Mouse (Mus musculus): ENCODE measurements around the gene Gnb2. TPM values are rescaled to one million over a fixed set of nuclear protein-coding genes. Genes with fewer than 3 reads are reported as not detected.
A peak's percentile ranks its signal among the peaks of the same experiment; 100 is the strongest.

The Gnb2 gene
- polyA plus RNA-seq, 1 experiment from 2014 or later, result 451 TPM

DNA sequence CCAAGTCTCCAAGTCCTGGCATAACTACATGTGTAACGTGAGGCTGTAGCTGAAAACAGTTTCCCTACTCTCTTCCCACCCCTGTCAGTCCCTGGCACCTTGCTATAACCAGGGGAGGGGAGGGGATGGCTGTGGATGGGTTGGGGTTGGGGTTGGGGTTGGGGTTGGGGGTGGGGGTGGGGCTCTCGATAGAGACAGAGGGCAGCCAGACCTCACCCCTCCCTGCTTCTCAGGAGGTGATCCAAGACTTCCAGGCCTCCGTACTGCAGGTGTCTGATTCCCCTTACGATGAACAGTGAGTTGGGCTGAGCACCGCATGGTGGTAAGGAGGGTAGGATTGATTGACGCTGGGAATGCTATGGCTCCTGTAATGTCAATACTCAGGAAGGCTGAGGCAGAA, 32.4 kb upstream of the Gnb2 start:
- no peak overlapping the region for H3K27ac ChIP-seq (replicated peaks)
- 64% methylated on average over 6 of the region's 6 CpGs for WGBS
- H3K4me3 ChIP-seq (replicated peaks), result no peak overlapping the region
- no peaks in the 10 kb centered on the region for H3K9me3 ChIP-seq (replicated peaks)
- 0 out of 2 replicates have a peak, but pooled peaks cover 7% of the 10 kb centered on the region for H3K4me1 ChIP-seq
- H3K4me2 ChIP-seq (replicated peaks), result no peak overlapping the region
- no peak overlapping the region for H3K9ac ChIP-seq
- H3K27me3 ChIP-seq, result no peaks in the 10 kb centered on the region
- H3K36me3 ChIP-seq, result no peaks in the 10 kb centered on the region
- ATAC-seq (ENCODE audit: insufficient number of reproducible peaks, low FRiP score, low TSS enrichment, low read depth), result no peak

DNA sequence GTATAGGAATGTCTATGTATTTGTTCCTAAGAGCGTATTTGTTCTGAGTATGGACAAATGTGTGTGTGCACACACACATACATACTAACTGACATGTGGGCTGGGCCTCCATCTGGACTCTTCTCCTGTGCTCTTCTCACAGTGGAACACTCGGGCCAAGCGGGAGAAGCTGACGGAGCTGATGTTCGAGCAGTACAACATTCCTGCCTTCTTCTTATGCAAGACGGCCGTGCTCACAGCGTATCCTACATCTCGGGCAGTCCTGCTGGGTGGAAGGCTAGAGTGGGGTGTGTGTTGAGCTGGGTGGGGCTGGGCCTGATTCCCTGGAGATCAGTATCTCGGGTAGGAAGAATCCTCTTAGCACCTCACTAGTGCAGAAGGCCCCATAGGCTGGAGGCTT, 29.7 kb upstream of the Gnb2 start:
- no peaks in the 10 kb centered on the region for H3K4me1 ChIP-seq
- H3K27me3 ChIP-seq, result no peaks in the 10 kb centered on the region
- no peaks in the 10 kb centered on the region for H3K9me3 ChIP-seq (replicated peaks)
- no peak for ATAC-seq (ENCODE audit: insufficient number of reproducible peaks, low FRiP score, low TSS enrichment, low read depth)
- no peak overlapping the region for H3K4me3 ChIP-seq (replicated peaks)
- no peak overlapping the region for H3K4me2 ChIP-seq (replicated peaks)
- H3K9ac ChIP-seq, result no peak overlapping the region
- 65% methylated on average over 10 of the region's 10 CpGs for WGBS
- H3K27ac ChIP-seq (replicated peaks), result no peak overlapping the region
- no peaks in the 10 kb centered on the region for H3K36me3 ChIP-seq

DNA sequence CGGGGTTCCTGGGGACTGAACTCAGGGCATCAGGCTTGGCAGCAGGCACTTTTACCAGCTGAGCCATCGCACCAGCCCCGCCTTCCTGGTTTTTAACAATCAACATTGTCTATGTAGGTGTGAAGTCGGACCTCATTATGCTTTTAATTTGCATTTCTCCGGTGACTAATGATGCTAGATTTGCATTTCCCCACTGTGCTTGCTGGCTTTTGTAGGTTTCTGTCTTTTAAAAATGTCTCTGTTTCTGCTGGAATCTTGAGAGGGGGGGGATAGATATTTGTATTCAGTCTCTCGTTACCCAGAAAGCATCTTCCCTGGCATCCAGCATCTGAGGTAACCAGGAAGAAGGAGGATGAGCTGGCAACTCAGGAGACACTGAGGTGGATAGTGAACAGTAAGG, 28.2 kb upstream of the Gnb2 start:
- WGBS, result 70% methylated on average over 6 of the region's 6 CpGs
- no peak overlapping the region for H3K27ac ChIP-seq (replicated peaks)
- H3K27me3 ChIP-seq, result no peaks in the 10 kb centered on the region
- H3K36me3 ChIP-seq, result no peaks in the 10 kb centered on the region
- H3K4me2 ChIP-seq (replicated peaks), result no peak overlapping the region
- H3K4me1 ChIP-seq, result no peaks in the 10 kb centered on the region
- H3K4me3 ChIP-seq (replicated peaks), result no peak overlapping the region
- ATAC-seq (ENCODE audit: insufficient number of reproducible peaks, low FRiP score, low TSS enrichment, low read depth), result no peak
- H3K9ac ChIP-seq, result no peak overlapping the region
- no peaks in the 10 kb centered on the region for H3K9me3 ChIP-seq (replicated peaks)

DNA sequence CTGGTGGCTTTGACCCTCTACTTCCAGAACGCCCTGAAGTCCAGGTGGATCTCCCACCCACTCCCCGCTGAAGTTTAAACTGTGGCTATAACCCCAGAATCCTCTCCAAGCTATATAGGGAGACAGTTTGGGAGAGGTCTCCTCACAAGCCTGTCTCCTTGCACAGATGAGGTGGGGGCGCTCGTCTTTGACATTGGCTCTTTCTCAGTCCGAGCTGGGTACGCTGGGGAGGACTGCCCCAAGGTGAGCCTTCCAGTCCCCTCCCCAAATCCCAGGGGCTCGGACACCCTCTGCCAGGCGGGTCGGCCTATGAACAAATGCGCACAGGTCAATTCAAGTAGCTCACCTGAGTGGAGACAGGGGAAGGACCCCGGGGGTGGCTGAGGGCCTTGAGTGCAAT, 20.6 kb upstream of the Gnb2 start:
- no peak overlapping the region for H3K4me3 ChIP-seq (replicated peaks)
- no peak for ATAC-seq (ENCODE audit: insufficient number of reproducible peaks, low FRiP score, low TSS enrichment, low read depth)

DNA sequence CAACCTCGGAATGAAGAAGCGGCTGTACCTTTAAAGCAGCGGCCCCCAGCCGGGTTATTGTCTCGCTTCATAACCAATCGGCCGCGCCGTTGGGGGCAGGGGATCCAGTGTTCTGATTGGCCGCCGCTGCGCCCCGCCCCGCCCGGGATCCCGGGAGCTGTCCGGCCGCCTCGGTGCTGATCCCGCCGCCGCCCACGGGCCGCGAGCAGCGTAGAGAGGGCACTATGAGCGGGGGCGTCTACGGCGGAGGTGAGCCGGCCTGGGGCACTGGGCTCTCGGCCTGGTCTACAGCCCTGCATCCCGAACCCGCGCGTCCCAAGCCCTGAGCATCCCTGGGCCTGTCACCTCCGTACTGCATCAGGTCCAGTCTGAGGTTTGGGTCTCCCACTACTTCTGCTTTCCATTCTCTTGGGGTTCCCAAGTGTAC, 20.1 kb upstream of the Gnb2 start, which contains the start of gene Actl6b:
Gene Actl6b, plus strand, starts transcription at position 107 of the 427 bp plus-strand sequence.
- no peaks in the 10 kb centered on the region for H3K36me3 ChIP-seq
- WGBS, result 2% methylated on average over 37 of the region's 37 CpGs
- H3K9me3 ChIP-seq (replicated peaks), result no peaks in the 10 kb centered on the region
- H3K4me1 ChIP-seq, result peaks cover 7% of the 10 kb centered on the region
- H3K4me3 ChIP-seq (replicated peaks), result peak within 1 kb of the TSS; percentile 21
- H3K27ac ChIP-seq (replicated peaks), result no peak within 1 kb of the TSS
- peaks cover 20% of the 10 kb centered on the region for H3K27me3 ChIP-seq
- H3K4me2 ChIP-seq (replicated peaks), result peak within 1 kb of the TSS; percentile 47
- H3K9ac ChIP-seq, result no peak within 1 kb of the TSS
- peak; percentile 72 for ATAC-seq (ENCODE audit: insufficient number of reproducible peaks, low FRiP score, low TSS enrichment, low read depth)

More for the DNA sequence above, 20.6 kb upstream of the Gnb2 start:
- Histone ChIP-seq H3K36me3 (no peaks in the 10 kb centered on the region), H3K4me1 (peaks cover 7% of the 10 kb centered on the region), H3K27me3 (peaks cover 20% of the 10 kb centered on the region), H3K9ac (no peak overlapping the region), H3K9me3 (replicated peaks) (no peaks in the 10 kb centered on the region), H3K27ac (replicated peaks) (no peak overlapping the region), H3K4me2 (replicated peaks) (peak overlapping the region; percentile 47; the same call in 1 of the 2 replicates)
- WGBS, result 47% methylated on average over 11 of the region's 11 CpGs

DNA sequence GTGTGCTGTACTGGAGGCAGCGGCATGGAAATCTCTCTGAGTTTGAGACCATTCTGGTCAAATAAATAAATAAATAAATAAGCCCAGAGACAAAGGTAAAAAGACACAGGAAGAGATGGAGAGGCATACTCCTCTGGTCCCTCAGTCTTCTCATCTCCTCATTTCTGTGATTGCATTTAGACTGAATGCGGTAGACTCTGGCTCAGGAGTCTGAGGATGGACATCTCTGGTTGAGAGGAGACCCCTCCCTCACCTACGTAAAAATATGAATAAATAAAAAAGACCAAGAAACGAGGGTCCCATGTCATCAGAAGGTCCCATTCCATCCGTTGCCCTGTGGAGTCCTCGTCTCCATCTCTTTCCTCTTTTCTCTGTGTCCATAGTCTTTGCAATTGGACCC, 19.7 kb upstream of the Gnb2 start:
- 28% methylated on average over 6 of the region's 6 CpGs for WGBS
- Histone ChIP-seq H3K36me3 (no peaks in the 10 kb centered on the region), H3K4me2 (replicated peaks) (peak overlapping the region; percentile 47), H3K27me3 (peaks cover 20% of the 10 kb centered on the region), H3K9me3 (replicated peaks) (no peaks in the 10 kb centered on the region), H3K4me3 (replicated peaks) (peak overlapping the region; percentile 21), H3K9ac (no peak overlapping the region), H3K4me1 (peaks cover 7% of the 10 kb centered on the region), H3K27ac (replicated peaks) (no peak overlapping the region)
- no peak for ATAC-seq (ENCODE audit: insufficient number of reproducible peaks, low FRiP score, low TSS enrichment, low read depth)

DNA sequence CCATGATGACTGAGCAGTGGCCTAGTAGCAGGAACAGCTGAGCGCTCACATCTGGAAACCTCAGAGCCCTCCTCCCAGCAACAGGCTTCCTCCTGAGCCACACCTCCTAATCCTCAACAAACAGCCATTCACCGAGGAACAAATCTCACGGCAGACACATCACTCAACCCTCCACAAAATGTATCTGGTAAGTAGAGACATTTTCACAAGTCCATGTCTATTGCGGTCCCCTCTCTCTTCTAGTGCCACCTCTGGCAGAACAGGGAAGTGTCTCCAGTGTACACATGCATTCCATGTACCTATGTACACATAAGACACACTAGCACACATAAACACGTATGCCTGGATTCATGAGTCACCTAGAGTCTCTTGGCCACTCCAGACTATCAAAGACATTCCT, 17.8 kb upstream of the Gnb2 start:
- ATAC-seq (ENCODE audit: insufficient number of reproducible peaks, low FRiP score, low TSS enrichment, low read depth), result no peak
- 69% methylated on average over 5 of the region's 5 CpGs for WGBS
- H3K4me1 ChIP-seq, result peaks cover 7% of the 10 kb centered on the region

DNA sequence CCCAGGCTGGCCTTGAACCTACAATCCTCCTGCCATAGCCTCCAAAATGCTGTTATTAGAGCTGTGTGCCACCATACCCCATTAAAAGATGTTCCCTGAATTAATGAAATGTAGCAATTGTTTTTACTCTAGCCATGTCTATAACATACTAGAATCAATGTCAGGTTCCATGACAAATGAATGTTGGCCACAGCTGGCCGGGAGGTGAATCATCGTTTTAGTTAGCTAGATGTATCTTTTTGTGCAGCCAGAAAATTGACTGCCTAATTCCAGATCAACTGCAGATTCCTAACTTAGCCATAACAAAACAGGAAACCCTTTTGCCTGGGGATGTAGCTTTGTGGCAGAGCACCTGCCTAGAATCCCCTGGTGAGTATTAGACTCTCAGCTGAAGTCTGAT, 16.5 kb upstream of the Gnb2 start:
- H3K9ac ChIP-seq, result no peak overlapping the region
- WGBS, result 79% methylated on average over 2 of the region's 2 CpGs
- no peaks in the 10 kb centered on the region for H3K36me3 ChIP-seq
- no peak overlapping the region for H3K27ac ChIP-seq (replicated peaks)
- peaks cover 18% of the 10 kb centered on the region for H3K27me3 ChIP-seq
- peaks cover 7% of the 10 kb centered on the region for H3K4me1 ChIP-seq
- H3K4me3 ChIP-seq (replicated peaks), result no peak overlapping the region
- no peaks in the 10 kb centered on the region for H3K9me3 ChIP-seq (replicated peaks)
- ATAC-seq (ENCODE audit: insufficient number of reproducible peaks, low FRiP score, low TSS enrichment, low read depth), result no peak
- no peak overlapping the region for H3K4me2 ChIP-seq (replicated peaks)

More for the DNA sequence above, 17.8 kb upstream of the Gnb2 start:
- no peak overlapping the region for H3K27ac ChIP-seq (replicated peaks)
- no peak overlapping the region for H3K4me2 ChIP-seq (replicated peaks)
- H3K9me3 ChIP-seq (replicated peaks), result no peaks in the 10 kb centered on the region
- peaks cover 20% of the 10 kb centered on the region for H3K27me3 ChIP-seq
- no peaks in the 10 kb centered on the region for H3K36me3 ChIP-seq
- H3K4me3 ChIP-seq (replicated peaks), result no peak overlapping the region
- no peak overlapping the region for H3K9ac ChIP-seq

DNA sequence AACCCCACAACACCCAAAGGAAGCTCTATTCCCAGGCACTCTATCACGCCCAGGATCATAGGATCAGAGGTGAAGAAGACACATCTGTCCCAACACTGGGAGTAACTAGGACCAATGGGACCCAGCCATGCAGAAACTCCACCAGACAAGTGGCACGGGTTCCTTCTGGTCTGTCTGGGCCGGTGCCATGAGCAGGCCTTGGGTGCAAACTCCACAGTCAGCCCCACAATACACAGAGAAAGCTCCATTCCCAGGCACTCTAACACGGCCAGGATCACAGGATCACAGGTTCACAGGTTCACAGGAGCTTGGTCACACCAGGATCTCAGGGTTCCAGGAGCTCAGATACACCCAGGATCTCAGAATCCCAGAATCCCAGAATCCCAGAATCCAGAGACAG, 12.3 kb upstream of the Gnb2 start:
- no peak overlapping the region for H3K27ac ChIP-seq (replicated peaks)
- H3K36me3 ChIP-seq, result no peaks in the 10 kb centered on the region
- no peak overlapping the region for H3K9ac ChIP-seq
- H3K4me2 ChIP-seq (replicated peaks), result no peak overlapping the region
- no peak for ATAC-seq (ENCODE audit: insufficient number of reproducible peaks, low FRiP score, low TSS enrichment, low read depth)
- no peak overlapping the region for H3K4me3 ChIP-seq (replicated peaks)
- no peaks in the 10 kb centered on the region for H3K9me3 ChIP-seq (replicated peaks)
- no peaks in the 10 kb centered on the region for H3K4me1 ChIP-seq
- 77% methylated on average over 4 of the region's 4 CpGs for WGBS
- H3K27me3 ChIP-seq, result no peaks in the 10 kb centered on the region

DNA sequence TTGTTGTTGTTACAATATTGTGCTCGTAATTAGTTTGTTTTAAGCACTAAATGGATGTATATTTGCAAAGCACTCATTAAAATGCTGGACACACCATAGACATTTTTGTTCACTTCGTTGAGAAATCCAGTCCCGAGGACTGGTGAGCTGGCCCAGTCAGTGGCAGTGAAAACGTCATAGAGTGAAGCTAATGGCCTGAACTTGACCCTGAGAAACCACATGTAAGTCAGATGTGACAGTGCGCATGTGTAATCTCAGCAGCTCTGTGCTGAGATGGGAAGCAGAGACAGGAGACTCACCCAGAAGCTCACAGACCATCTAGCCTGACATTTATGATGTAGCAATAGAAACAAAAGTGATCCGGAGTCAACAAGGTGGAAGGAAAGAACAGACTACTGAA, 11.6 kb upstream of the Gnb2 start:
- 68% methylated on average over 6 of the region's 6 CpGs for WGBS
- ATAC-seq (ENCODE audit: insufficient number of reproducible peaks, low FRiP score, low TSS enrichment, low read depth), result no peak

DNA sequence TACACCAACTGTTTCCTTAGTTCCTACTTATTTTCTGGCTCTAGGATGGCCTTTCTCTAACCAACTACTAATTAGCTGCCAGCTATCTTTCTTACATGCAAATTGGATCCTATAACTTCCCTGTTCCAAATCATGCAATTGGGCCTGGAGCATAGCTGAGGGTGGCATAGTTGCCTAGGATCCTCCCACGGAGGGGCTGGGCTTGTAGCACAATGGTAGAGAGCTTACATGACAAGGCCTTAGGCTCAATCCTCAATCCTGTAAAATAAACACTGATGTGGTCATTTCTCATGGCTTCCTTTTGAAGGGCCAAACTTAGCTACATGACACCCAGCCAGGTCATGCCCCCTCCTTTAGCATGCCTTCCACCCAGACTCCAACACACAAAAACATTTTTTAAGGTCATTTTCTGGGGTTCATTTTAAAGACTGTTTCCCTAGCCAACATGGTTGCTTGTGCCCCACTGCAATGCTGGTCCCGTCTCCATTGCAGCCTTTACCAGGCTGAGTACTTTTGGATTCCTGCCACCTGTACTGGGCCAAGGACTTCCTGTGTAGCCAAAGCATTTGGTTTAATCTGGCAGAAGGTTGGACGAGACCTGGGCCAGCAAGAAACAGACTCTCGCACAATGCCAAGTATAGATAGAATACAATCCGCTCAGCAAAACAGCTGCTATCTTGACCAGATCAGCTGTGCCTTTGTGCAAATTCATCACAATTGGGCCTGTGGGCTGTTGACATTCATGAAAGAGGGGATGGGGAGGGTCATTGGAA, 8.6 kb upstream of the Gnb2 start:
- 66% methylated on average over 5 of the region's 5 CpGs for WGBS
- Histone ChIP-seq H3K27me3 (no peaks in the 10 kb centered on the region), H3K9ac (no peak overlapping the region), H3K27ac (replicated peaks) (no peak overlapping the region), H3K4me3 (replicated peaks) (no peak overlapping the region), H3K4me1 (no peaks in the 10 kb centered on the region), H3K9me3 (replicated peaks) (no peaks in the 10 kb centered on the region), H3K4me2 (replicated peaks) (no peak overlapping the region), H3K36me3 (no peaks in the 10 kb centered on the region)
- no peak for ATAC-seq (ENCODE audit: insufficient number of reproducible peaks, low FRiP score, low TSS enrichment, low read depth)

More for the DNA sequence above, 11.6 kb upstream of the Gnb2 start:
- Histone ChIP-seq H3K36me3 (no peaks in the 10 kb centered on the region), H3K27ac (replicated peaks) (no peak overlapping the region), H3K9ac (no peak overlapping the region), H3K27me3 (no peaks in the 10 kb centered on the region), H3K9me3 (replicated peaks) (no peaks in the 10 kb centered on the region), H3K4me2 (replicated peaks) (no peak overlapping the region), H3K4me1 (no peaks in the 10 kb centered on the region), H3K4me3 (replicated peaks) (no peak overlapping the region)

DNA sequence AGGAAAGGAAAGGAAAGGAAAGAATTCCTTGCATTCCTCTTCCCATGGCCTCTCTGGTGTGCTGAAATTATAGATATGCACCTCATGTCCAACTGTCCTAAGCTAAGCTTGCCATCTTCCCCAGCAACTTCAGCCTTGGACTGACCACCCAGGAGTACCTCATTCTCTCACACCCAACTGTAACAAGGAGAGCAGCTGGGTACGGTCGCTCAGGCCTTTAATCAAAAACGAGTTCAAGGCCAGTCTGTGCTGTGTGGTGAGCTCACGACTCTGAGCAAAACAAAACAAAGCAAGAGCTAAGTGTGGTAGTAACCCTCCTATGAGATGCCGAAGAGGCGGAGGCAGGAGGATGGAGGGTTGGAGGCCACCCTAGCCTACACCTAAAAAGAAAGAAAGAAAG, 7.7 kb upstream of the Gnb2 start:
- no peak overlapping the region for H3K4me3 ChIP-seq (replicated peaks)
- no peak for ATAC-seq (ENCODE audit: insufficient number of reproducible peaks, low FRiP score, low TSS enrichment, low read depth)
- no peaks in the 10 kb centered on the region for H3K9me3 ChIP-seq (replicated peaks)
- 71% methylated on average over 6 of the region's 6 CpGs for WGBS
- H3K9ac ChIP-seq, result no peak overlapping the region
- H3K4me2 ChIP-seq (replicated peaks), result no peak overlapping the region
- no peaks in the 10 kb centered on the region for H3K4me1 ChIP-seq
- H3K36me3 ChIP-seq, result no peaks in the 10 kb centered on the region
- H3K27ac ChIP-seq (replicated peaks), result no peak overlapping the region
- H3K27me3 ChIP-seq, result no peaks in the 10 kb centered on the region
